Mouse (Mus musculus) CH12.LX (cell line): ENCODE measurements at regions not wholly inside any gene's neighbourhood (a gene's known extent, or its start where the extent isn't known, plus 50 kb on each side); places are given as distances from the start of the nearest gene placed in this dataset.

ENCODE experiments used
- DNase-seq: peaks from one replicate; pipeline ENCODE4 v3.0.0-alpha.2; 2013; ENCODE audit errors: extremely low read depth
- H3K27ac ChIP-seq: 2 replicates; pipeline ENCODE4 v1.5.1; 2012; ENCODE audit warnings: low read depth, mild to moderate bottlenecking, control low read depth, moderate library complexity; ENCODE audit not compliant: insufficient read depth
- H3K27me3 ChIP-seq: replicated peaks from 2 replicates; pipeline ENCODE3; 2012; ENCODE audit warnings: inconsistent platforms
- H3K36me3 ChIP-seq, 2 experiments: replicated peaks in 1 of 2; 2 replicates each; pipeline versions ENCODE3 to v1.6.1; 2012; ENCODE audit warnings: inconsistent platforms in 1 of 2, low read length in 1 of 2, mild to moderate bottlenecking in 1 of 2, mixed read lengths in 1 of 2, moderate library complexity in 1 of 2; ENCODE audit not compliant: control insufficient read depth in 1 of 2, insufficient read depth in 1 of 2
- H3K4me1 ChIP-seq, 2 experiments: 2 replicates each; pipeline ENCODE4 v1.6.1; 2012; ENCODE audit warnings: inconsistent platforms in 1 of 2, moderate library complexity in 1 of 2; ENCODE audit not compliant: insufficient read depth in 2 of 2, control insufficient read depth in 1 of 2
- H3K4me2 ChIP-seq: 2 replicates; pipeline ENCODE4 v1.6.1; 2012; ENCODE audit warnings: low read depth, mild to moderate bottlenecking, control low read depth; ENCODE audit not compliant: poor library complexity, insufficient read depth, severe bottlenecking
- H3K4me3 ChIP-seq, 3 experiments: fragments of 150-350 bp in 1 of 3; sonication (generic) in 1 of 3; replicated peaks in 1 of 3; 2 replicates each; pipeline versions ENCODE3 to v1.5.1; 2011 to 2012; ENCODE audit warnings: low read depth in 2 of 3, low read length in 2 of 3, mild to moderate bottlenecking in 2 of 3, moderate library complexity in 2 of 3, control low read depth in 1 of 3, improper control_type of control experiment in 1 of 3, inconsistent platforms in 1 of 3, mixed read lengths in 1 of 3; ENCODE audit not compliant: poor library complexity in 1 of 3
- H3K79me2 ChIP-seq: replicated peaks from 2 replicates; pipeline ENCODE4 v1.6.1; 2012; ENCODE audit warnings: mild to moderate bottlenecking, moderate library complexity; ENCODE audit not compliant: control insufficient read depth, poor library complexity, insufficient read depth, severe bottlenecking; ENCODE audit errors: extremely low read depth
- H3K9ac ChIP-seq: 2 replicates; pipeline ENCODE4 v1.6.1; 2012; ENCODE audit warnings: low read depth, mild to moderate bottlenecking, control low read depth, moderate library complexity; ENCODE audit not compliant: insufficient read depth
- H3K9me3 ChIP-seq: replicated peaks from 2 replicates; pipeline ENCODE3; 2012; ENCODE audit warnings: low read length, inconsistent platforms, mixed read lengths
- CHD1 ChIP-seq: IDR thresholded peaks from 2 replicates; pipeline ENCODE4 v1.6.1; 2012; ENCODE audit warnings: low read depth, low read length, improper control_type of control experiment, inconsistent platforms
- CHD2 ChIP-seq: IDR thresholded peaks from 2 replicates; pipeline ENCODE4 v1.6.1; 2011; ENCODE audit warnings: low read length, improper control_type of control experiment
- E2F4 ChIP-seq: IDR thresholded peaks from 2 replicates; pipeline ENCODE4 v1.6.1; 2011; ENCODE audit warnings: low read depth, low read length, improper control_type of control experiment; ENCODE audit not compliant: insufficient replicate concordance
- GABPA ChIP-seq: IDR thresholded peaks from 2 replicates; pipeline ENCODE4 v1.6.1; 2012; ENCODE audit warnings: low read depth, low read length, improper control_type of control experiment, inconsistent platforms; ENCODE audit not compliant: insufficient replicate concordance
- HCFC1 ChIP-seq: IDR thresholded peaks from 2 replicates; pipeline ENCODE4 v1.6.1; 2012; ENCODE audit warnings: low read depth, mild to moderate bottlenecking, inconsistent platforms, low read length, improper control_type of control experiment
- JUN ChIP-seq: IDR thresholded peaks from 2 replicates; pipeline ENCODE4 v1.6.1; 2011; ENCODE audit warnings: low read depth, mild to moderate bottlenecking, low read length, improper control_type of control experiment, moderate library complexity; ENCODE audit not compliant: insufficient read depth
- JUND ChIP-seq: conservative IDR thresholded peaks from 2 replicates; pipeline ENCODE4 v1.6.1; 2011; ENCODE audit warnings: low read depth, low read length, improper control_type of control experiment
- KAT2A ChIP-seq: IDR thresholded peaks from 2 replicates; pipeline ENCODE4 v1.6.1; 2012; ENCODE audit warnings: low read length, improper control_type of control experiment, inconsistent platforms; ENCODE audit not compliant: insufficient replicate concordance
- MAX ChIP-seq: IDR thresholded peaks from 2 replicates; pipeline ENCODE4 v1.6.1; 2011; ENCODE audit warnings: low read length, improper control_type of control experiment
- MEF2A ChIP-seq: IDR thresholded peaks from 2 replicates; pipeline ENCODE4 v1.6.1; 2014; ENCODE audit warnings: low read depth, mild to moderate bottlenecking, inconsistent platforms, low read length, improper control_type of control experiment, borderline replicate concordance
- MXI1 ChIP-seq: IDR thresholded peaks from 2 replicates; pipeline ENCODE4 v1.6.1; 2011; ENCODE audit warnings: mild to moderate bottlenecking, low read depth, low read length, improper control_type of control experiment
- MYC ChIP-seq: IDR thresholded peaks from 2 replicates; pipeline ENCODE4 v1.6.1; 2011; ENCODE audit warnings: low read depth, mild to moderate bottlenecking, improper control_type of control experiment, low read length
- PAX5 ChIP-seq: IDR thresholded peaks from 2 replicates; pipeline ENCODE4 v1.6.1; 2012; ENCODE audit warnings: low read length, inconsistent platforms, mixed read lengths
- POLR2AphosphoS2 ChIP-seq: IDR thresholded peaks from 2 replicates; pipeline ENCODE4 v1.6.1; 2011; ENCODE audit warnings: low read depth, low read length, improper control_type of control experiment
- RAD21 ChIP-seq: IDR thresholded peaks from 2 replicates; pipeline ENCODE4 v1.6.1; 2011; ENCODE audit warnings: low read depth, mild to moderate bottlenecking, low read length, improper control_type of control experiment, moderate library complexity
- SIN3A ChIP-seq: IDR thresholded peaks from 2 replicates; pipeline ENCODE4 v1.6.1; 2012; ENCODE audit warnings: low read length, improper control_type of control experiment, inconsistent platforms
- SMC3 ChIP-seq: IDR thresholded peaks from 2 replicates; pipeline ENCODE4 v1.6.1; 2011; ENCODE audit warnings: low read depth, low read length, improper control_type of control experiment
- TCF12 ChIP-seq: IDR thresholded peaks from 2 replicates; pipeline ENCODE4 v1.6.1; 2014; ENCODE audit warnings: low read depth, mild to moderate bottlenecking, inconsistent platforms, low read length, improper control_type of control experiment
- UBTF ChIP-seq: IDR thresholded peaks from 2 replicates; pipeline ENCODE4 v1.6.1; 2012; ENCODE audit warnings: low read depth, mild to moderate bottlenecking, inconsistent platforms, low read length, improper control_type of control experiment, moderate library complexity
- USF1 ChIP-seq: IDR thresholded peaks from 2 replicates; pipeline ENCODE4 v1.6.1; 2014; ENCODE audit warnings: low read depth, mild to moderate bottlenecking, inconsistent platforms, low read length, improper control_type of control experiment
- USF2 ChIP-seq: conservative IDR thresholded peaks from 2 replicates; pipeline ENCODE4 v1.6.1; 2011; ENCODE audit warnings: low read depth, low read length, improper control_type of control experiment
- ZC3H11A ChIP-seq: IDR thresholded peaks from 2 replicates; pipeline ENCODE4 v1.6.1; 2012; ENCODE audit warnings: low read depth, mild to moderate bottlenecking, inconsistent platforms, low read length, improper control_type of control experiment
- ZMIZ1 ChIP-seq: IDR thresholded peaks from 2 replicates; pipeline ENCODE4 v1.6.1; 2012; ENCODE audit warnings: low read depth, mild to moderate bottlenecking, inconsistent platforms, low read length, improper control_type of control experiment
- dilution Hi-C: fragments of 300-500 bp; cut with MboI; formaldehyde crosslinking; loops from 2 replicates; pipeline ENCODE4 v1.14.3; 2020; ENCODE audit warnings: low sequenced_read_pairs; ENCODE audit not compliant: extremely low pct_unique_long_range_greater_than_20kb, extremely low pct_ligation_motif_present
- in situ Hi-C: fragments of 300-500 bp; cut with MboI; formaldehyde crosslinking; loops from 3 replicates; pipeline ENCODE4 v1.14.3; 2019; ENCODE audit warnings: low sequenced_read_pairs, low pct_ligation_motif_present, low pct_unique_long_range_greater_than_20kb, mixed read lengths

GRCm38 (mm10) chr3:52501614-52502013, 233.5 kb downstream of the Foxo1 start:
- no peak overlapping the region for H3K4me2 ChIP-seq
- TF ChIP-seq ZMIZ1 = no peak
- TF ChIP-seq CHD2 = no peak
- TF ChIP-seq GABPA = no peak
- no peak for TF ChIP-seq USF2
- TF ChIP-seq MXI1 = no peak
- no peak for TF ChIP-seq RAD21
- DNase-seq = no peak
- peaks cover 6 to 8% of the 10 kb centered on the region in 2 experiments; a peak in 2 of 4 replicates for H3K4me1 ChIP-seq
- H3K27ac ChIP-seq = no peak overlapping the region
- in situ Hi-C loops = no loop called here
- dilution Hi-C loops = no loop called here
- no peak overlapping the region for H3K4me3 ChIP-seq
- H3K9ac ChIP-seq = no peak overlapping the region
- H3K36me3 ChIP-seq = no peaks in the 10 kb centered on the region
- H3K27me3 ChIP-seq = no peaks in the 10 kb centered on the region
- no peaks in the 10 kb centered on the region for H3K79me2 ChIP-seq
- H3K9me3 ChIP-seq = no peaks in the 10 kb centered on the region

- Histone ChIP-seq H3K4me2 (no peak overlapping the region), H3K27ac (no peak overlapping the region), H3K9ac (no peak overlapping the region), H3K79me2 (no peaks in the 10 kb centered on the region), H3K9me3 (no peaks in the 10 kb centered on the region), H3K36me3 (no peaks in the 10 kb centered on the region), H3K4me1 (peaks cover 6 to 8% of the 10 kb centered on the region in 2 experiments; a peak in 2 of 4 replicates), H3K27me3 (no peaks in the 10 kb centered on the region), H3K4me3 (no peak overlapping the region)
- dilution Hi-C loops = no loop called here
- TF ChIP-seq KAT2A = no peak
- TF ChIP-seq USF2 = no peak
- no peak for TF ChIP-seq CHD1
- no peak for TF ChIP-seq HCFC1
- no peak for TF ChIP-seq ZMIZ1
- no peak for TF ChIP-seq USF1
- TF ChIP-seq SIN3A = no peak
- no peak for TF ChIP-seq MEF2A
- TF ChIP-seq SMC3 = no peak
- no peak for TF ChIP-seq TCF12
- in situ Hi-C loops = no loop called here
- DNase-seq = no peak
These were observed 231.9 kb downstream of the Foxo1 start for GRCm38 (mm10) chr3:52500026-52500425.

GRCm38 (mm10) chr3:52499581-52499980, 231.4 kb downstream of the Foxo1 start:
- Histone ChIP-seq H3K4me1 (peaks cover 6 to 8% of the 10 kb centered on the region in 2 experiments; a peak in 2 of 4 replicates), H3K9me3 (no peaks in the 10 kb centered on the region), H3K27ac (no peak overlapping the region), H3K4me3 (no peak overlapping the region), H3K79me2 (no peaks in the 10 kb centered on the region), H3K4me2 (no peak overlapping the region), H3K9ac (no peak overlapping the region), H3K27me3 (no peaks in the 10 kb centered on the region), H3K36me3 (no peaks in the 10 kb centered on the region)
- dilution Hi-C loops = no loop called here
- TF ChIP-seq MYC = no peak
- TF ChIP-seq UBTF = no peak
- no peak for TF ChIP-seq SMC3
- TF ChIP-seq PAX5 = no peak
- TF ChIP-seq JUN = no peak
- TF ChIP-seq USF1 = no peak
- no peak for TF ChIP-seq E2F4
- no peak for TF ChIP-seq POLR2AphosphoS2
- TF ChIP-seq MAX = no peak
- TF ChIP-seq ZC3H11A = no peak
- no peak for TF ChIP-seq CHD1
- no peak for TF ChIP-seq JUND
- no peak for DNase-seq
- in situ Hi-C loops = no loop called here
